Mouse (Mus musculus) limb, embryonic 13.5 days (tissue): Measurements from ENCODE around the gene Igfbp6. TPM values are rescaled to one million over a fixed set of nuclear protein-coding genes. Genes with fewer than 3 reads are reported as not detected.

Experiments
- ATAC-seq: fragments of 200-750 bp; cut with Nextera tagmentation; 2 replicates; pipeline ENCODE4 v1.8.0; 2017; ENCODE audit warnings: low read depth, moderate number of reproducible peaks, moderate TSS enrichment; ENCODE audit not compliant: low FRiP score
- H3K27ac ChIP-seq: fragments of 300-500 bp; sonication (generic); 2 replicates; pipeline ENCODE4 v1.5.1; 2015; ENCODE audit warnings: inconsistent platforms, mild to moderate bottlenecking, moderate library complexity
- H3K27me3 ChIP-seq: fragments of 300-500 bp; sonication (generic); 2 replicates; pipeline ENCODE4 v1.6.1; 2015; ENCODE audit warnings: mild to moderate bottlenecking, inconsistent platforms
- H3K36me3 ChIP-seq: fragments of 300-500 bp; sonication (generic); 2 replicates; pipeline ENCODE4 v1.6.1; 2015; ENCODE audit warnings: inconsistent platforms, mild to moderate bottlenecking, moderate library complexity
- H3K4me1 ChIP-seq: fragments of 300-500 bp; sonication (generic); 2 replicates; pipeline ENCODE4 v1.6.1; 2015; ENCODE audit warnings: inconsistent platforms
- H3K4me2 ChIP-seq: fragments of 300-500 bp; sonication (generic); replicated peaks from 2 replicates; pipeline ENCODE4 v1.6.1; 2015; ENCODE audit warnings: inconsistent platforms, mild to moderate bottlenecking, moderate library complexity
- H3K4me3 ChIP-seq: fragments of 300-500 bp; sonication (generic); 2 replicates; pipeline ENCODE4 v1.5.1; 2015; ENCODE audit warnings: moderate library complexity, mild to moderate bottlenecking, inconsistent platforms
- H3K9ac ChIP-seq: fragments of 300-500 bp; sonication (generic); 2 replicates; pipeline ENCODE4 v1.6.1; 2015; ENCODE audit warnings: mild to moderate bottlenecking, inconsistent platforms
- H3K9me3 ChIP-seq: fragments of 300-500 bp; sonication (generic); 2 replicates; pipeline ENCODE4 v1.6.1; 2016; ENCODE audit warnings: inconsistent platforms
- WGBS: fragments of 180-500 bp; shearing (Covaris S2); methylation state at CpG from one replicate; pipeline ENCODE4 v1.1.7; 2015; 5-methylcytosine and 5-hydroxymethylcytosine counted together
- polyA plus RNA-seq: library from polyadenylated mRNA; unstranded; fragments of >200 nt; fragmentation: Nextera tagmentation; extraction: Ambion mirVana; gene quantifications from 2 replicates; pipeline ENCODE4 v1.2.1, GENCODE M21; 2015

Igfbp6 gene
- polyA plus RNA-seq, 1 experiment from 2014 or later = 3.9 TPM

DNA sequence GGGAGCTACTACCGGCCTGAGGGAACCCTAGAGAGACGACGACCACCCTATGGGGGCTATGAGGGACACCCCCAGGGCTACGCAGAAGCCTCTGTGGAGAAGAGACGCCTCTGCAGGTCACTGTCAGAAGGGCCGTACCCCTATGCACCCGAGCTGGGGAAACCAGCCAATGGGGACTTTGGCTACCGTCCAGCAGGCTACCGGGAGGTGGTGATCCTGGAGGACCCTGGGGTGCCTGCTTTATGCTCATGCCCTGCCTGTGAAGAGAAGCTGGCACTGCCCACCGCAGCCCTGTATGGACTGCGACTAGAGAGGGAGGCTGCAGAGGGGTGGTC, 32.7 kb upstream of the Igfbp6 start:
- Histone ChIP-seq H3K9ac (no peak overlapping the region), H3K9me3 (no peaks in the 10 kb centered on the region), H3K4me2 (no peak overlapping the region), H3K27ac (no peak overlapping the region), H3K4me1 (peaks cover 37% of the 10 kb centered on the region), H3K4me3 (no peak overlapping the region), H3K27me3 (peaks cover 5% of the 10 kb centered on the region; the same call in 1 of the 2 replicates), H3K36me3 (peaks cover 96% of the 10 kb centered on the region)
- WGBS = 90% methylated on average over 11 of the region's 11 CpGs
- ATAC-seq = no peak

- no peak overlapping the region for H3K4me3 ChIP-seq
- H3K4me1 ChIP-seq = peaks cover 30% of the 10 kb centered on the region
- 92% methylated on average over 6 of the region's 6 CpGs for WGBS
- H3K9me3 ChIP-seq = no peaks in the 10 kb centered on the region
- ATAC-seq = no peak
- H3K27ac ChIP-seq = no peak overlapping the region
- no peak overlapping the region for H3K4me2 ChIP-seq
- H3K36me3 ChIP-seq = peaks cover 99% of the 10 kb centered on the region
- peaks cover under 1% of the 10 kb centered on the region; the same call in 1 of the 2 replicates for H3K27me3 ChIP-seq
- H3K9ac ChIP-seq = no peak overlapping the region
These were observed 32.0 kb upstream of the Igfbp6 start for GRCm38 (mm10) chr15:102112181-102112580.

DNA sequence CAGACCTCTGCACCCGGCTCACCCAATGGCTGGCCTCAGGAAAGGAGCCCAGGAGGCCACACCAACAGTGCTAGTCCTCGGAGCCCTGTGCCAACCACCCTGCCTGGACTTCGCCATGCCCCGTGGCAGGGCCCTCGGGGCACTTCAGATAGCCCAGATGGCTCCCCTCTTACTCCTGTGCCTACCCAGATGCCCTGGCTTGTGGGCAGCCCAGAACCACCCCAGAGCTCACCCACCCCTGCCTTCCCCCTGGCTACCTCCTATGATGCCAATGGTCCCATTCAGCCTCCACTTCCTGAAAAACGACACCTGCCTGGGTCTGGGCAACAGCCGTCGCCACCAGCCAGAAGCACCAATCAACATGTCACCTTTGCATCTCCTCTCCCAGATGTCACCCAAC, 31.3 kb upstream of the Igfbp6 start:
- Histone ChIP-seq H3K36me3 (peaks cover 100% of the 10 kb centered on the region), H3K9me3 (no peaks in the 10 kb centered on the region), H3K27ac (no peak overlapping the region), H3K4me2 (no peak overlapping the region), H3K4me1 (peaks cover 24% of the 10 kb centered on the region), H3K9ac (no peak overlapping the region), H3K27me3 (no peaks in the 10 kb centered on the region), H3K4me3 (no peak overlapping the region)
- ATAC-seq = no peak
- WGBS = 71% methylated on average over 8 of the region's 8 CpGs

- Histone ChIP-seq H3K27me3 (no peaks in the 10 kb centered on the region), H3K4me1 (peaks cover 15% of the 10 kb centered on the region), H3K27ac (no peak overlapping the region), H3K9me3 (no peaks in the 10 kb centered on the region), H3K36me3 (peaks cover 100% of the 10 kb centered on the region), H3K4me2 (no peak overlapping the region), H3K9ac (no peak overlapping the region), H3K4me3 (no peak overlapping the region)
- no peak for ATAC-seq
- WGBS = 83% methylated on average over 4 of the region's 4 CpGs
These were observed 30.5 kb upstream of the Igfbp6 start for GRCm38 (mm10) chr15:102113674-102114073.

GRCm38 (mm10) chr15:102114651-102115260, 29.4 kb upstream of the Igfbp6 start:
- Histone ChIP-seq H3K9me3 (no peaks in the 10 kb centered on the region), H3K27ac (no peak overlapping the region), H3K9ac (no peak overlapping the region), H3K36me3 (peaks cover 100% of the 10 kb centered on the region), H3K4me1 (0 out of 2 replicates have a peak, but pooled peaks cover 6% of the 10 kb centered on the region), H3K4me2 (no peak overlapping the region), H3K27me3 (no peaks in the 10 kb centered on the region), H3K4me3 (no peak overlapping the region)
- WGBS = 89% methylated on average over 7 of the region's 7 CpGs
- ATAC-seq = no peak

DNA sequence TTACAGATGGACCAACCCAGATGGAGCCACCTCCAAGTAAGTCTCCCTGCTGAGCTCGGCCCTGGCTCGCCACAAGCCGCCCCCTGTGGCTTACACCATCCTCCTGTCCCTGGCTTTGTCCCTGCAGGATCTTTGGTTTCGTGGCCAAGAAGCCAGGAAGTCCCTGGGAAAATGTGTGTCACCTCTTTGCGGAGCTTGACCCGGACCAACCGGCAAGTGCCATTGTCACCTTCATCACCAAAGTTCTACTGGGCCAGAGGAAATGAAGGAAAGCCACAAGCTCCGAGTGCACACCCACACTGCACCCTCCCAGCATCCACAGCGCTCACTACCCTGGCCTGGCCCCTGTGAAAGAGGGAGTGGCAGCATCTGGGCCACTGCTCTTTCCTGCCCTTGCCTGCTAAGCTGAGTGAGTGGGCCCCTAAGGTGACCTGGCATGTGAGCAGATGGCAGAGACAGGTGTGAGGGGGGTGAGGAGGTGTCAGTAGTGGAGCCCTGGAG, 28.4 kb upstream of the Igfbp6 start:
- ATAC-seq = no peak
- Histone ChIP-seq H3K4me2 (no peak overlapping the region), H3K4me3 (no peak overlapping the region), H3K27me3 (no peaks in the 10 kb centered on the region), H3K36me3 (peaks cover 100% of the 10 kb centered on the region), H3K4me1 (0 out of 2 replicates have a peak, but pooled peaks cover 6% of the 10 kb centered on the region), H3K9me3 (no peaks in the 10 kb centered on the region), H3K27ac (no peak overlapping the region), H3K9ac (no peak overlapping the region)
- 76% methylated on average over 9 of the region's 9 CpGs for WGBS

DNA sequence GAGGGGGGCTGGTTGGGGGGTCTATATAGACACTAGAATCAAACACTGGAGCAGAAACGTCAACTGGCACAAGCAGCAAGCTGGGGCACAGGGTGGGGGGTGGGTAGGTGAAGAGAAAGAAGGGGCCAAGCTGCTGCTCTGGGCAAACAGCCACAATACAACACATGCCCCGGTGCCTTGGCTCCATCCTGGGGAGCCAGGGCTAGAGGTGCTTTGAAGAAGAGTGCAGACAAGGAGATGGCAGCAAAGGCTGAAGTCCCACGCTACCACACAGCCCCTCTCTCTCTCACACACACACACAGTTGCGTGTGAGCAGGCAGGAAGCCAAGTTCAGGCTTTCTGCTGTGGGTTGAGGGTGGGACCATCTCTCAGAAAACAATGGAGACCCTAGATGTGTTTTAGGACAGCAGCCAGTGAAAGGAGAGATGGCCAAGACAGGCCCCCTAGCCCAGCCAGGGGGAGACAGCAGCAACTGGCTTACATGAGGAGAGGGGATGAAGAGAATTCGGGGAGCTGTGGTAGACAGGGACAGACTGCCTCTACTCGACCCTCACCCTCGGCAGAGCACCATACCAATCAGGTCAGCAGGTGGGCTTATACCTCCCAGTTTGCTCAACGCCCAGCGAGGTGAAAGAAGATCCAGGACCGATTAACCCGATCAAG, 27.3 kb upstream of the Igfbp6 start:
- 0 out of 2 replicates have a peak, but pooled peaks cover 6% of the 10 kb centered on the region for H3K4me1 ChIP-seq
- no peak overlapping the region; the same call in 1 of the 2 replicates for H3K9ac ChIP-seq
- H3K27ac ChIP-seq = no peak overlapping the region
- ATAC-seq = no peak
- WGBS = 78% methylated on average over 11 of the region's 11 CpGs
- H3K4me3 ChIP-seq = no peak overlapping the region
- H3K4me2 ChIP-seq = no peak overlapping the region
- peaks cover 100% of the 10 kb centered on the region for H3K36me3 ChIP-seq
- H3K9me3 ChIP-seq = no peaks in the 10 kb centered on the region
- H3K27me3 ChIP-seq = no peaks in the 10 kb centered on the region

DNA sequence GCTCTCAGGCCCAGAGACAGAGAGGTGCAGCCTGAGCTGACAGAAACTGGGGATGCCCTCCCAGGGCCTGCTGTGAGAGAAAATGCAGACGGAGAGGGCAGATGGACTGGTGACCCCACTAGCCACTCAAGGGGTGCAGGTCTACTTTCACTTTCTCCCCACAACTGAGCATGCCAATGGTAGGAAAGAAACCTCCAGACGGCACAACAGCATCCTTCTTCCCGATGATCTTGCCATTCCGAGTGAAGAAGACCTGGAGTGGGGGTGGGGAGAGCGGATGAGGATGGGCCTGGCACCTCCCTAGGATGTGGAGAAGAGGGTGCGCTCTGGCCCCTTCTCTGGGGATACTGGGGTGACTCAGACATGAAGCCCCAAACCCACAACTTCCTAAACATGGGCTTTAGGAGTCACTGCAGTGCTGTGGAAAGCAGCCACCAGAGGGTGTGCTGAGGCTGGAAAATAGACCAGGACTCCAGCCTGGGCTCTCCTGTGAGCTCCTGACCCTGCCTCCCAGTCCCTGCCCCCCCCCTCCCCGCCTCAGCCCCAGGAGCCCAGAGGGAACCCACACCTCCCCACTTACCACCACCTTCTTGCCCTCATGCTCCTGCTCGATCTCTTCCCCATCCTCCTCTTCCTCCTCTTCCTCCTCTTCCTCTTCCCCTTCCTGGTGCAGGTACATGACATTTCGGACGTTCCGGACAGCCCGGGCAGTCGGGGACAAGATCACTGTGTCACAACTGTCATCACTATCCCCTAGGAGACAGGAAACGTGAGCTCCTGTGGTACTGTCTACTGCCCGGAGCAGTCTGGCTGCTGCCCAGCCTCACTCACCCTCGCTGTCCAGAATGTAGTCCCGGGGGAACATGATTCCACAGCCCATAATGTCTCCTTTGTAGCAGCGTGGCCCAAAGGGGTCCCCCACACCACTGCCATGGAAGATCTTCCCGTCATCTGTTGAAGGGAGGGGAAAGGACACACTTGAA, 26.4 kb upstream of the Igfbp6 start:
- Histone ChIP-seq H3K9me3 (no peaks in the 10 kb centered on the region), H3K4me3 (no peak overlapping the region), H3K4me2 (no peak overlapping the region), H3K4me1 (0 out of 2 replicates have a peak, but pooled peaks cover 6% of the 10 kb centered on the region), H3K27ac (no peak overlapping the region), H3K36me3 (peaks cover 98% of the 10 kb centered on the region), H3K9ac (no peak overlapping the region), H3K27me3 (no peaks in the 10 kb centered on the region)
- WGBS = 80% methylated on average over 19 of the region's 19 CpGs
- ATAC-seq = 0 out of 2 replicates have a peak, but pooled peaks have one; percentile 39

- WGBS = 91% methylated on average over 4 of the region's 4 CpGs
- H3K9me3 ChIP-seq = no peaks in the 10 kb centered on the region
- H3K9ac ChIP-seq = no peak overlapping the region
- peaks cover 92% of the 10 kb centered on the region for H3K36me3 ChIP-seq
- H3K4me3 ChIP-seq = no peak overlapping the region
- H3K27ac ChIP-seq = no peak overlapping the region
- no peak overlapping the region for H3K4me2 ChIP-seq
- H3K27me3 ChIP-seq = no peaks in the 10 kb centered on the region
- ATAC-seq = no peak
- no peaks in the 10 kb centered on the region for H3K4me1 ChIP-seq
These were observed 25.6 kb upstream of the Igfbp6 start for GRCm38 (mm10) chr15:102118591-102118990.

DNA sequence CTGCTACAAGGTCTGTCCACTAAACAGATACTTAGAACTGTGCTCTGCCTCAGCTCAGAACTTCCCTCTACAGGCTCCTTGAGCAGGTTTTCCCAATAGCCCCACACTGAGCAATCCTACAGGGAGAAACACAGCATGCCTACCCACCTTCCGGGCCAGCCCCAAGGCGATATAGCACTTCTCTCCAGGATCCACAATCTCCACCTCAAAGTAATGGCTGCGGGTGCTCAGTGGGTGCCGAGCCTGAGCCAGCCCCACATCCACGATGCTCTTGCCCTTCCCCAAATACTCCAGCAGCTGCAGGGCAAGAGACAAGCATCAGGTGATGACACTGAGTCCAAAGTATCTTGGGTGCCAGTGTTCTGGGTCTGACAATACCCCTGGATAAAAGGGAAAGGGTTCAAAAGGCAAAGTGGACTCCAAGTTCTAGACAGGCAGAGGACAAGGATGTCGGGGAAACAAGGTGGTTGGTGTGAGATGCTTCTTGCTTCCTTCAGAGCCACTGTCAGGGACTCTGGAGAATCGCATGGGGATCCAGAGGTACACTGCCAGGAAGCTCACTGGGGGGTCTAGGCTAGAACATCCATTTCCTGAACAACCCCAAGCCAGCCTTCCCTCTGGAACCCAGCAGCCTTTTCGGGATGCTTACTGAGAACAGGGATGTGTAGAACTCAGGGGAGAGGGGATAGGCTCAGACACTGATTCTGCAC, 24.9 kb upstream of the Igfbp6 start:
- ATAC-seq = no peak
- no peaks in the 10 kb centered on the region for H3K27me3 ChIP-seq
- no peak overlapping the region for H3K4me3 ChIP-seq
- H3K36me3 ChIP-seq = peaks cover 87% of the 10 kb centered on the region
- H3K9me3 ChIP-seq = no peaks in the 10 kb centered on the region
- no peak overlapping the region for H3K27ac ChIP-seq
- 75% methylated on average over 8 of the region's 8 CpGs for WGBS
- H3K4me1 ChIP-seq = no peaks in the 10 kb centered on the region
- no peak overlapping the region for H3K9ac ChIP-seq
- H3K4me2 ChIP-seq = no peak overlapping the region

DNA sequence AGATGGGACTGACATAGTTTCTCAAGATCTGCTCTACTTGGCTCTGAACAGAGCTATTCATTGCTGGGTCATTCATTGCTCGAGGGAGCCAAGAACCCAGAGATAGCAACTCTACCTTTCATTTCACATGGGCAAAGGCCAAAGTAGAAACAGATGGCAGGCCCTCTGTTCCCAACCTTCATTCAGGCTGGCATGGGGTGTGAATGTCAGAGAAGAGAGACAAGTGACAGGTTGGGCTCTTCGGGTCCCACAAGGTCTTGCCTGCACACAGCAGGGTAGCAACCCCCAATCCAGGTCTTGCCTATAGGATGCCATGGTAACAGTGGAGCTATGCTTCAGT, 24.4 kb upstream of the Igfbp6 start:
- H3K9me3 ChIP-seq = no peaks in the 10 kb centered on the region
- ATAC-seq = no peak
- H3K4me1 ChIP-seq = no peaks in the 10 kb centered on the region
- no peak overlapping the region for H3K27ac ChIP-seq
- H3K4me2 ChIP-seq = no peak overlapping the region
- H3K27me3 ChIP-seq = no peaks in the 10 kb centered on the region
- no peak overlapping the region for H3K9ac ChIP-seq
- 78% methylated on average over 2 of the region's 2 CpGs for WGBS
- H3K4me3 ChIP-seq = no peak overlapping the region
- H3K36me3 ChIP-seq = peaks cover 87% of the 10 kb centered on the region
